Mouse (Mus musculus) frontal cortex, postnatal 25 days (tissue): ENCODE data around the gene Olfr1423.
"Not testable (repeated sequence)": the region's sequence is repeated elsewhere in the genome, so short reads cannot be mapped to it uniquely, and the experiment has no call there.

Experiments used
- DNase-seq, 2 experiments: peaks; one replicate each; pipeline ENCODE4 v3.0.0; 2022; ENCODE audit warnings: low spot score in 2 of 2

The Olfr1423 gene

DNA sequence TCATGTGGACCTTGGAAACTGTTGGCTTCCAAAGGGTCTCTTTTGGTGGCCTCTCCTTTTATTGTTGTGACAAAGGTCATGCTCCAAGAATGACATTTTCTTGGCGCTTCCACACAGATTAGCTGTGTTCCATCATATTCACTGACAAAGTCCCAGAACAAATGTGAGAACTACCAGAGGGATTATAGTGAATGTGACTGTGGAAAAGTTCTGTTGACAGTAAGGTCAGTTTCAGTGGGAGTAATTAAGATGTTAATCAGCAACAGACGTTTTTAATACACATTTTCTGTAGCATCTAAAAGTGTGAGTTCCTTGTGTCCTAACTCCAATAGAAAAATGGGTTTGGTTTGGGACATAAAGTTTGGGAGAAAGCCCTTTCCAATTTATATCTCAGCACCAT is at the start of gene Olfr1423:
Olfr1423 (minus strand) TSS at position 101 of the 400 bp plus-strand sequence.
- DNase-seq = no peak

DNA sequence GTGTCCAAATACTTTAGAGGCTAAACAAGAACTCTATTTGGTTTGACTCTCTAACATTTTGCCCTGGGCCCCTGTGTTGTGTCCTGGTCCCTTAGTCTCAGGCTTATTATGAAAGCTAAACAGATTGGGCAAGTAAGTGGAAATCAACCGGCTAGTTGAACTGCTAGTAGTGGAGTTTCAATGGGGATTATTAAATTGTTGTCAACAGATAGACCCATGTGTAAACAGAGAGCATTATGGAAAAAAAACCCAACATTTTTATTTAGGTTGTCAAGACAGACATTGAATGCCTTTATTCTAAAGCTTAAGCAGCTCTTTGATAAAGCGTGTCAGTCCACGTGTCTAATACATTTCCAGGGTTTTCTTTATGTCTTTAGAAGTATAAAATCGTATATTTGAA is 36.5 kb upstream of the Olfr1423 start, which contains the start of gene Olfr1425:
Olfr1425 (minus strand) TSS at position 101 of the 400 bp plus-strand sequence.
- DNase-seq = not testable (repeated sequence)

DNA sequence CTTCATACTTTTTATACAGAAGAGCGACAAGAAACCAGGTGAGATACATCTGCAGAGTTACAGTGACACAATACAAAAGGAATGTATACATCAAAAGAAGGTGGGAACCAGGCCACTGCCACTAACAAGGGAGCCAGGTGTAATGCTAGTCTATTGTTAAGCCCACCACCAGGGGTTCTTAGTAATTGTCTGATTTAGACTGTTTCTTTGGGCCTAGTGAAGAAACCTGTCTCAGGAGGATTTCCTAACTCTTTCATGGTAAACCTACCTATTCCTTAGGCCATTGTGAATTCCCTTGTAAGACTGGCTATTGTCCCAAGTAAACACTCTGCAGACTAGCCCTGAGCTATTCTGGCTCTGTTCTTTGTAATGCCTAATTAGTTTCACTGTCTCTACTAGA is 28.4 kb upstream of the Olfr1423 start:
- not testable (repeated sequence) for DNase-seq

DNA sequence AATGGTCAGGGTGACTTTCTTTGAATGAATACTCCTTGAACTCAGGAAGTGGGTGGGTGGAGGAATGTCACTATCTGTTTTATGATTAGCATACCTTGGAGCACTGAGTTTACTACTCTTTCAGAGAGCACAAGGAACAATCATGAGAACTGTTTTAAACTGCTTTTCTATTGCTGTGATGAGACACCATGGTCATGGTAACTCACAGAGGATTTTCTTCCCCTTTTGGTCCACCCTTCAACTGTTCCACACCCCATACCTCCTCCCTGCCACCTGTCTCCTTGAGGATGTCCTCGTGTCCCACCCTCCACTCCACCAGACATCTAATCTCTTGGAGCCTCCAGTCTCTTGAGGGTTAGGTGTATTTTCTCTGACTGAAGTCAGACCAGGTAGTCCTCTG is 26.7 kb upstream of the Olfr1423 start:
- DNase-seq = not testable (repeated sequence)

DNA sequence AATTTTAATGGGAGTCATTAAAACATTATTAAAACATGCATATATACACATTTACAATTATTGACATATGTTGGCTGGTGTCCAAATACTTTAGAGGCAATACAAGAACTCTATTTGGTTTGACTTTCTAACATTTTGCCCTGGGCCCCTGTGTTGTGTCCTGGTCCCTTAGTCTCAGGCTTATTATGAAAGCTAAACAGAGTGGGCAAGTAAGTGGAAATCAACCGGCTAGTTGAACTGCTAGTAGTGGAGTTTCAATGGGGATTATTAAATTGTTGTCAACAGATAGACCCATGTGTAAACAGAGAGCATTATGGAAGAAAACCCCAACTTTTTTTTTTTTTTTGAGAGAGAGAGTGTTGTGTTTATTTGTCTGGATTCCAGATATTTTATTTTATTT is 21.5 kb upstream of the Olfr1423 start, which contains the start of gene Olfr1424:
Olfr1424 (minus strand) TSS at position 101 of the 400 bp plus-strand sequence.
- DNase-seq = not testable (repeated sequence)

DNA sequence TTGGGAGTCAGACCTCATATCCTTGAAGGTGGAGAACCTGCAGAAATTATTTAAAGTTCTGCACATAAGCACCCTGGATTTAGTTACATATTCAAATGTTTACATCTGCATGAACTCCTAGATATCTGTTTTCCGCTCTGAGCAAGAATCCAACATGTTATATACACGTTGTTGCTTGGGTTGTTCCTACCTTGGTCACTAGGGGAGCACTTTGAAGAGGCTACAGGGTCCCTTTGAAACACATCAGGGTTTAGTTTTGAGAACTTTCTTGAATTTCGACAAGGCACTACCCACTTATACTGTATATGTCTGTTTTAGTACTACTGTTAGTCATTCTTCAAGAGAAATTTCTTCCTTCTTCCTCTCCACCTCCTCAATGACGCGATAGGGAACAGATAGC is 2.0 kb upstream of the Olfr1423 start:
- no peak for DNase-seq

DNA sequence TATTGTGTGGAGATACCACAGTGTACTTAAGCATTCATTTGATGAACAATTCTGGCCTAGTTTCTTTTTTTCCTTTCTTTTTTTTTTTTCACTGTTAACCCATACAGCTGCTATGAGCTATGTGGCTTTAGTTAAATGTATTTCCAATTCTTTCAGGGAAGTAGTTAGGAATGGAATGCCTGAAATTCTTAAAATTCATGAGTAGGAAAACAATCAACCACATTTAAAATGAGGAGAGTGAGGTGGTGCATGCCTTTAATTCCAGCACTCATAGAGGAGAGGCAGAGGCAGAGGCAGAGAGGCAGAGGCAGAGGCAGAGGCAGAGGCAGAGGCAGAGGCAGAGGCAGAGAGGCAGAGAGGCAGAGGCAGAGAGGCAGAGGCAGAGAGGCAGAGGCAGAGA is 3.4 kb downstream of the Olfr1423 start:
- DNase-seq = no peak

DNA sequence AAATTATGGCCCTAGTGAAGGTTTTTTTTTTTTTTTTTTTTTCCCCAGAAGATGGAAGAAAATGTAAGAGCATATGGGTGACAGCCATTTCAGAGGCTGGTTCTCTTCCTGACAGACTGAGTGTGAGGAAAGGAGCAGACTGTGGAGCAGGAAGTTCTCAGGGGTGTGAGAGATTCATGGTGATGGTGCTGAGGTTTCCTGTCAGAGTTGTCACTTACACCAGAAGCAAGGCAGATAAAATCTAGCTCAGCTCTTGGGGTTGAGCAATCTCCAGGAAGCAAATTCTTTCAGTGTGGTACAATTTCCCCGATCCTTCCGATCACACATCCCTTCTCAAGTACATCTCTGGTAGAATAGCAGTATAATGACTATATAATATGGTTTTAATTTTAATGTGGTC is 14.5 kb downstream of the Olfr1423 start:
- DNase-seq = no peak

DNA sequence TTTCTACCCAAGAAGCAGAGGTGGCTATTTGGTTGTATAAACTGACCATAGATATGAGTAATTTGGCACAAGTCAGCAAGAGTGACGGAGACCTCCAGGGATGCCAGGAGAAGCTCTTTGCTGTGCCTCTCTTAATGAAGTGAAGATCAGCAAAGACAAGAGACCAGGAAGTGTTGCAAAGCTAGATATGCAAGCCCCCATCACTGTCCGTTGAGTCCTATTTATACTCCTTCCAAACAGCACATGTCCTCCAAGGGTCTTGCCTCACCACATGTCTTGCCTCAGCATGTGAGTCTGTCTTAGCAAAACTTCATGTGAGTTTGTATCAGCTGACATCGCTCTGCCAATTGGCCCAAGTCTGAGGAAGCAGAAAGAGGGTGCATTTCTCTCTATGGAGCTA is 15.8 kb downstream of the Olfr1423 start:
- no peak for DNase-seq

DNA sequence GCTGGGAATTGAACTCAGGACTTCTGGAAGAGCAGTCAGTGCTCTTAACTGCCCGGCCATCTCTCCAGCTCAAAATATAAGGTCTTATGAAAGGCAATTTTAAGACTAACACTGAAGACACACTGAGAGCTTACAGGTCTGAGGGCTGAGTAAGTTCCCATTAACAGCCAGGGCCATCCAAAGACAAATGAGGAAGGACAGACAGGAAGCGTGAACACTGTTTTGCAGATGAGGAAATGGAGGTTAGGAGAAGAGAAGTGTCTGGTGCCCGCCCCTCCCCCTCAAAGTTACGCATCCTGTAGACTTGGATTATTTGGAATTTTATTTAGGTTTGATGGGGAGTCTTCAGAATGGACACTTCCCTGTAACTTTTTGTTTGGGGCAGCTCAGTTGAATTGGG is 17.0 kb downstream of the Olfr1423 start:
- DNase-seq = no peak

DNA sequence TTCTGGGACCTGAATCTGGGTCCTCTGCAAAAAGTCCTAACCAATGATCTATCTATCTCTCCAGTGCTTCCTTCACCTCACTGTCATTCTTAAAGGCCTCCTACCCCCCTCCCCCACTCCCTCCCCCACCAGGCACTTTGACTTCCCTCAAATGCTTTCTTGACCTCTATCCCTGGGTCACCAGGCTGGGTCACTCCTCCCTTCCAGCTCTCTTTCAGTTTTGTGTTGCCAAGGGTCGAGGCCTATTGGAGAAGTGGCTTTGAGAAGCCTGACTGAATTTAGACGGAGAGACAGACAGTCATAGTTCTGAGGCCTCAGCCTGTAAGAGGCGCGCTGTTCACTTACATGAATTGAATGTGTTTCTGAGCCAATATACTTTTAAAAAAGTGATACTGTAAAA is 24.9 kb downstream of the Olfr1423 start:
- no peak for DNase-seq

DNA sequence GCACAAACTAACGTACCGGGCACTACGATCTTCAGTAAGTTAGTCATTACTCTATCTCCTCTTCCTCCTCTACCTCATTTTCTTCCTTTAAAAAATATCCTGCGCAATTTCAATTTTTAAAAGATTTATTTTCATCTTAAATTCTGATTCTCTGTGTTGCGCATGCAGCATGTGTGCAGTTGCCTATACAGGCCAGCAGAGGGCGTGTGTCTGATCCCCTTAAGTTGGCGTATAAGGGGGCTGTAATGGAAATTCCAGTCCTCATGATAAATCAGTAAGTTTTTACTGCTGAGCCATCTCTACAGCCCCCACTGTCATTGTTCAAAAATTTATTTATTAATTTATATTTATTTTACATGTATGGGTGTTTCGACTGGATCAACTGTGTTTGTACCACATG is 25.4 kb downstream of the Olfr1423 start:
- DNase-seq = no peak

DNA sequence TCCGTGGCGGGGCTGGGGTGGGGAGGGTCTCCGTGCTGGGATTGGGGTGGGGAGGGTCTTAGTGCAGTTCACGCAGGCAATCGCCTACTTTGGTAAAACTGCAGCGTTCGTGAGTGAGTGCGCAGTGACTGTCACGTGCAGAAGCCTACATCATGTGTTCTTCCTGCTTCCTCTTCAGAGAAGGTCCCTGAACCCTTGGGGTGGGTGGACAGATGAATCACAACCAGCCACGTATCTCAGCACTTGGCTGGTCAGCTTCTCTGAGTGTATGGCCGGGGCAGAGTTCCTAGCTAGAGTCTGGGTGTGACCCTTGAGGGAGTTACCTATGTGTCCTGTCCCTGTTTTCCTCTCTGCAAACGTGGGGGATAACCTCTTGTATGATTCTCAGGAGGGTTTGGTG is 27.9 kb downstream of the Olfr1423 start:
- DNase-seq = peak in 1 of 2 experiments; percentile 38

DNA sequence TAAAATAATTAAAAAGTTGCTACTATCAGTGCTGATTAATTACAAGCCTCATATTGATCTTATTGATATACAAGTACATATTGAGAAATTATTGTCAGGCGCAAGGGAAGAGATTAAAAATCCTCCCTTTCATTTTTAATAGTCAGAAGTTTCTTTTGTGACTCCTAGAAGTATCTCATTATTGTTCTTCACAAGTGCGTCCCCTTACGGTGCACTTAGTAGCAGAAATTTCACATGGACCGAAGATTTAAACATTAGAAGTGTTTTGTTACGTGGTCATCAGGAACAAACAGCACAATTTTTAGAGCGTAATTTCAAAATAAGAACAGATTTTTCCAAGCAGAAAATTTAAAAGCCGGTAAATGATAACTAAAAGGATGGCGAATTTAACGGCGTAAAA is 28.5 kb downstream of the Olfr1423 start:
- DNase-seq = no peak

DNA sequence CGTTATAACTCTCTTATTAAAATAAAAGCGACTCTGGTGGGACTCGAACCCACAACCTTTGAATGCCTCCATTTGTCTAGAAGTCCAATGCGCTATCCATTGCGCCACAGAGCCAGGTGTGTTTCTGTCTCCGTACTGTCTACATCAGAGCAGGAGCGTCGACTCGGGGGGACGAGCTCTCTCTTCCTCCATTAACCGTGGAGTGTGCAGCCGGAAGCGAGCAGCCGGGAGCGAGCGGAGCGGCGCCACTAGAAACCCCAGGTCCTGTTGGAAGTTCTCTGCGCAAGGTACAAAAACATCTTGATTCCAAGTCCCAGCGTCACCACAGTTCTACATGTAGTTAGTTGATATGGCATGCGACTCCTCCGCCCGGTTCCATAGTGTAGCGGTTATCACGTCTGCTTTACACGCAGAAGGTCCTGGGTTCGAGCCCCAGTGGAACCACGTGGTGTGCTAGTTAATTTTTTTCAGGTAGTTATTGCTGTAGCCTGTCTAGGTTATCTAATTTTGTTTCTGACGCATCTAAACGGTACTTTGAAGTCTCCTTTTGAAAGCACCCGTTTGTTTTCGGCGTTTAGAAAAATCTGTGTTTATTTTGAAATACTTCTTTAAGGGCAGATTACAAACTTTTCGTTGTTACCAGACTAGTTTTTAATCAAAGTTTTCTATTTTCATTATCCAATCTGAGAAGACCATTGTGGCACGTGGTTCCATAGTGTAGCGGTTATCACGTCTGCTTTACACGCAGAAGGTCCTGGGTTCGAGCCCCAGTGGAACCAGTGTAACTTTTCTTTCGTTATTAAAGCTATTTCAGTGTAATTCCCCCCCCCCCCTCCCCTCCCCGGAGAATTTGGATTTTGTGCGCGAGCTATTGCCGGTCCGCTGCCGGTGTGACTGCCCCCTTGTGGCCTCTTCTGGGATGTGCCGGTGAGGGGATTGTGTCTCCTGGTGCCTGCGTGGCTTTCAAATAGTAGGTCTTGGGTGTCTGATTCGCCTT is 29.3 kb downstream of the Olfr1423 start:
- peak; percentile 87 to 88 for DNase-seq

DNA sequence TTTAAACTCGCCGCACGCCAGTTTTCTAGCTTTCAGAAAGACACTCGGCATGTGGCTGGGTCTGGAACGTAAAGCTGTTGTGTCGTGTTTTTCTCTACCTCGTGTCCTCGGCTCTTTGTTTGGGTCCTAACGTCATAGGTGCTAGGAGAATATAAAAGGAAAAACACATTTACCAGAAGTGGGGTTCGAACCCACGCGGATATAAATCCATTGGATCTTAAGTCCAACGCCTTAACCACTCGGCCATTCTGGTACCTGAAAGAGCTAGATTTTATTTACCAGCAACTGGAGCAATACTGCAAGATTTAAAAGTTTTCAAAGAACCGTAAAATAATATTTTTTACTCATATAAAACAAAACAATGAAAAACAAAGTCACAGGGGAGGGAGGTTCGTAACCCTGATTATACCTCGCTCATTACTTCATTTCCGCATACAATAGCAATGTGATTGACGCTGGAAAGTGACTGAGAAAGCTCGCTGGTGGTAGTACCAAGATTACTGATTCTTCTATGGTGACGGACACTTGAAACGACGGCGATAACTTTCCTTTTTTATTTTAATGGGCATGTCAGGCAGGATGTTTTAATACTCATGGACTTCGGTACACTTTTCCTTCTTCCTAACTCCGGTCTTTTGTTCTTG is 30.1 kb downstream of the Olfr1423 start:
- DNase-seq = peak; percentile 75 to 82

DNA sequence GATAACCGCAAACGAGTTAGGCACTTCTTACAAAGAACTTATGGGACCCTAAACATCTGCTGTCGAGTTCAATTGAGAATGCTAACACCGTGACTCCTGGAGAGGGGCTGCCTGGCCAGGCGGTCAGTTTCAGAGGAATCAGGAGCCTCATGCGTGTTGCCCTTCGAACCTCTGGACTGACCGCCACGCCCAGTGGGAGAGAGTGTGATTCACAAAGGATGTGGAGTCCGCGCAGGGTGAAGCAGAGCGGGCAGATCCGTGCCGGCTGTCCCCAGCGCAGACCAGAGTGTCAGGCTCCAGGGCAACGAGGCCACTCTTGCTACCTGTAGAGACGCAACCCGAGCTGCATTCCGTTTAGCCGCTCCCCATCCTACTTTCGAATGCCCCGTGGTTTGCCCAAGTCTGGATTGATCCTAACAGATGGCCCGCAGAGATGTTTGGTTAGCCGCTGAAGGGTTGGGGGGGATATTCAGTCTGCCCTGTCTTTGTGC is 30.8 kb downstream of the Olfr1423 start:
- no peak for DNase-seq

DNA sequence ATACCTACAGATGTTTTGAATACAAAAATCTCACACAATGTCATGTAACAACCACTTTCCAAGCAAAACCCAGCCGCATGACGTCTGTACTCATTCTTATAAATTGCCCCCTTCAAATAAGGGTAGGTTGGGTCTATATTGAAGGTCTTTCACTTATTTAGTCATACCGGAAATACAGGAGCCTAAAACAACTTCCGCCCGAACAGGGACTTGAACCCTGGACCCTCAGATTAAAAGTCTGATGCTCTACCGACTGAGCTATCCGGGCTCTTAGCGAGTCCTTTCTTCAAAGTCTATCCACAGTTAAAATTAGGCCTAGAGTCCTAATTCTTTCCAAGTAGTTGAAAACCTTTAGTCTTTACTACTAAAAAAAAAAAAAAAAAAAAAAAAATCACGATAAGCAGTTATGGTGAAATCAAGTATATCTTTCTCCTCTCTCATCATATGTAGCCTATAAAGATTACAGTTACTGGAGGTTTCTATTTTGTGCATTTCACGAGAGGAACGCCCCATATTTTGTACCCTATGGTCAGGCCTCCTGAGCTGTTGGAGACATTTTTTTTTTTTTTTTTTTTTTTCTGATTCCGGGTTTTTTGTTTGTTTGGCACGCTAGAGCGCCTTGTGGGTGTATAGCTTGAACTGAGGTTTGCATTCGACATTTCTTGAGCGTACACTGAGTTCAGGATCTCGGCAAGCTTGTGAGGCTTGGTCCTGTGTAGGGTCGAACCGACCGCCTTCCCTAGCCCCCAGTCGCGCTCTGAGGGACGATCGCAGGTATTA is 31.4 kb downstream of the Olfr1423 start:
- DNase-seq = peak; percentile 72 to 79

DNA sequence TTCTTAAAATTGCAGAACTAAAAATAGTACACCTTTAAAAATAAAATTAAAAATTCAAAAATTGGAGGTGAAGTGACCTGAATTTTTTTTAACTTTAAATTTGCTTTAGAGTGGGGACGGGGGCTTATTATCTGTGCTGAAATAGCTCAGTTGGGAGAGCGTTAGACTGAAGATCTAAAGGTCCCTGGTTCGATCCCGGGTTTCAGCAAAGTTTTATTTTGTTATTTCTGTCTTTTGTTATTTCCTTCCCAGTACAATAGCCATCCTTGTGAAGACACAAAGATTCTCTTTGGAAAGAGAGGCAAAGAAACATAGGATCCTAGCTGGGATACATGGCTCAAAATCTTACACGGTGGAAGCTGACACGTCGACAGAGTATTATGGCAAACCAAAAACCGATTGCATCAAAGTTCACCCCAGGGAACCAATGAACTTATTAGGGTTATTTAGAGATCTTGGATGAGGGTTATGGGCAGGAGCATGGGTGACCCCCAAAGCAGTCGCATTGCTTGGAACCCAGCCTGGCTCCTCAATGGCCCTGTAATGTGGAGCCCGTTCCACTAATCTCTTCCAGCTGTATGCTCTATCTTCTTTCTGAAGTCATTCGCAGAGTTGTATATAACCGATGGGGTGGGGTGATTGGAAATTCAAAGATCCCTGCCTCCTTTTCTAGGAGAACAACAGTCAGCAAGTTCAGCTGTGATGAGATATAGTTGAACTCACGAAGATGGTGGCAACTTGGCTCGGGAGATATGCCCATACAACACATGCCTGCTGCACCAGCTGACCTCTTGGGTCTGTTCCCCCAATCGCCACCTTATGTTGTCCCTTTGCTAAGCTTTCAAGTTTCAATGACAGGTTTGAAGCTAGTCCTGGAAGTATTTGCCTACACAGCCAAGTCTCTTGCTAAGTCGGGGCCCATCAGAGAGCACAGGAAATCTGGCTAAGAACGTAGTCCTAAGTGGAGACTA is 32.4 kb downstream of the Olfr1423 start:
- no peak for DNase-seq

DNA sequence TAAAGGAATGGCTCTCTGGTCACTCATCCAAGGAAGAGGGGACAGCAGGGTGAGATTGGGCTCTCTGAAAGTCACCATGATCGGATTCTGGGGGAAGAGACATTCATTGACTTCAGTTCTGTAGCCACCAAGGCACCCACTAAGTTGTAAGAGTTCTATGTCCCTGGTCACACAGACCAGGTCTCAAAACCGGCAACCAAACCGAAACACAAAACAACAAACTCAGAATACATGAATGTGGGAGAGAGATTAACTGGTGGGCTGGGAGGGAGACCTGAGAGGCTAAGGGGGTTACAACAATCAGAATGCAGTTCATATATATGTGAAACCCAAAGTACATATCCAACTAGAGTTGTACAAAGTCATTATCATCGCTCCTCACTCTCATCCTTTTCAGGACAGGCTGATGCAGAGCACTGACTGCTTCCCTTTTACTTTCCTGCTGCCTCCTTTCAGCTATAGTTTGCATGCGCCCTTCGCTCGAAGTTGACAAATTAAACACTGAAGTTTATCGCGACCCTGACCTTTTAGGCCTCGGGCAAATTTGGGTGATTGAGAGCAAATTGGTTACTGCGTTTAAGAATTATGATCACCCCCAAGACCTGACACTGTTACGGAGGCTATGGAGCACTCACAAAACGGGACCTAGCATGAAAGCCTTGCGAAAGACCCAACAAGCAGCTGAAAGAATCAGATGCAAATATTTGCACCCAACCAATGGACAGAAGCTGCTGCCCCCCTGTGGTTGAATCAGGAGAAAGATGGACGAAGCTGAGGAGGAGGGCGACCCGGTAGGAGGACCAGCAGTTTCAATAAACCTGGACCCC is 33.8 kb downstream of the Olfr1423 start:
- DNase-seq = no peak
